In the genomic region with DNA sequence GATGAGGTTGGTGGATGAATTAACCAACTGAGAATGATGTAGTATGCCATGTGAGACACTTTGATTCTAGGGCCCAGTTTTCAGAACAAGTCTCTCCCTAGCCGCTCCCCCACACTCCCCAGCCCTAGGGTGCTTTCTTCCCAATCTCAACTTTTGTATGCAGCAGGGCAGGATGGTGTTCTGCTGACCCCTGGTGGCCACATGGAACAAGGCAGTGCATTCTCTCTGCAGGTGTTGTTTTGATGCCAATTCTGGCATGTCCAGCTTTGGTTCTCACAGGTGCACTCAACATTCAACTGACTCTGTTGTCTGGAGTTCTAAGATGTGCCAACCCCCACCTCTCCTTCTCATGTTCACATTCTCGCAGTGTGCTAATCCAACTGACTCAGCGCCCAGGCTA, we compare ENCODE assay signal across 8 mouse cellular contexts. TPM values are rescaled to one million over a fixed set of nuclear protein-coding genes. Genes with fewer than 3 reads are reported as not detected.
DNase-seq lines count a peak whose midpoint lies in the region; ATAC-seq and TF ChIP-seq lines count a peak whose summit lies in the region.

No protein-coding gene starts in this region.

- no peak overlapping the region for H3K27ac ChIP-seq in kidney, embryonic 14.5 days (ENCODE audit: low read depth, low read length)
- H3K27ac ChIP-seq in liver, embryonic 14.5 days, result no peak overlapping the region
- H3K27ac ChIP-seq in neural tube, embryonic 13.5 days (replicated peaks), result no peak overlapping the region

- no peaks in the 10 kb centered on the region for H3K9me3 ChIP-seq in kidney, embryonic 14.5 days (ENCODE audit: control insufficient read depth, low read length)
- no peaks in the 10 kb centered on the region for H3K9me3 ChIP-seq in liver, embryonic 14.5 days (ENCODE audit: control insufficient read depth, low read length)
- H3K9me3 ChIP-seq in neural tube, embryonic 13.5 days, result no peaks in the 10 kb centered on the region

- H3K27me3 ChIP-seq in kidney, embryonic 14.5 days (ENCODE audit: control insufficient read depth, insufficient read depth, low read length), result no peaks in the 10 kb centered on the region
- no peaks in the 10 kb centered on the region for H3K27me3 ChIP-seq in liver, embryonic 14.5 days (ENCODE audit: control insufficient read depth, insufficient read depth, low read length)
- H3K27me3 ChIP-seq in neural tube, embryonic 13.5 days, result no peaks in the 10 kb centered on the region

- H3K4me2 ChIP-seq in kidney, embryonic 14.5 days (replicated peaks; ENCODE audit: low read depth, low read length), result no peak overlapping the region
- H3K4me2 ChIP-seq in liver, embryonic 14.5 days (ENCODE audit: low read depth), result no peak overlapping the region
- H3K4me2 ChIP-seq in neural tube, embryonic 13.5 days, result no peak overlapping the region

- peak; percentile 46 for ATAC-seq in activated CD4-positive, CD25-positive, alpha-beta regulatory T cell, adult 4 months
- peak; percentile 85 for ATAC-seq in common myeloid progenitor, adult 5-6 weeks (replicated peaks; ENCODE audit: low read depth, poor library complexity, severe bottlenecking)
- ATAC-seq in kidney, embryonic 14.5 days (ENCODE audit: low FRiP score, low TSS enrichment), result peak; percentile 44; the same call in 1 of the 2 replicates
- no peak for ATAC-seq in liver, embryonic 14.5 days (ENCODE audit: insufficient read depth)
- peak; percentile 52 for ATAC-seq in neural tube, embryonic 13.5 days (ENCODE audit: low read depth)

- no peaks in the 10 kb centered on the region for H3K4me1 ChIP-seq in kidney, embryonic 14.5 days (ENCODE audit: control insufficient read depth, insufficient read depth, low read length)
- H3K4me1 ChIP-seq in liver, embryonic 14.5 days (replicated peaks; ENCODE audit: control insufficient read depth in 2 of 2, insufficient read depth in 2 of 2, low read length in 1 of 2), result no peaks in the 10 kb centered on the region
- no peaks in the 10 kb centered on the region for H3K4me1 ChIP-seq in neural tube, embryonic 13.5 days (replicated peaks)

- TF ChIP-seq CTCF in liver, embryonic 14.5 days (IDR thresholded peaks at IDR 0.05; ENCODE audit: low read depth), result peak; percentile 98

- peak; percentile 67 for DNase-seq in CD4-positive helper T cell, adult 2 months (ENCODE audit: low read depth, low spot score)
- peak; percentile 58 for DNase-seq in gastrocnemius, postnatal 14 days
- peak in 2 of 3 experiments; percentile 34 to 35 for DNase-seq in liver, embryonic 14.5 days (ENCODE audit: low read depth in 3 of 3, low spot score in 3 of 3)
- DNase-seq in testis, postnatal 14 days (ENCODE audit: low spot score), result peak; percentile 31

- H3K36me3 ChIP-seq in kidney, embryonic 14.5 days (ENCODE audit: control insufficient read depth, insufficient read depth, low read length), result peaks cover 12% of the 10 kb centered on the region
- no peaks in the 10 kb centered on the region for H3K36me3 ChIP-seq in liver, embryonic 14.5 days (replicated peaks; ENCODE audit: control insufficient read depth, insufficient read depth, low read depth)
- H3K36me3 ChIP-seq in neural tube, embryonic 13.5 days, result peaks cover 21% of the 10 kb centered on the region

- H3K4me3 ChIP-seq in kidney, embryonic 14.5 days (ENCODE audit: low read length), result no peak overlapping the region
- H3K4me3 ChIP-seq in liver, embryonic 14.5 days (ENCODE audit: insufficient read depth in 1 of 2, low read depth in 2 of 2, low read length in 2 of 2), result no peak overlapping the region
- H3K4me3 ChIP-seq in neural tube, embryonic 13.5 days, result no peak overlapping the region

- H3K9ac ChIP-seq in kidney, embryonic 14.5 days (ENCODE audit: low read depth, low read length), result no peak overlapping the region
- H3K9ac ChIP-seq in liver, embryonic 14.5 days (replicated peaks), result no peak overlapping the region
- no peak overlapping the region for H3K9ac ChIP-seq in neural tube, embryonic 13.5 days

- intact Hi-C loops in gastrocnemius, postnatal 14 days (cut with DNase I; ENCODE audit: low total_unique reads), result no loop called here

- TF ChIP-seq EP300 in liver, embryonic 14.5 days (IDR thresholded peaks at IDR 0.05; ENCODE audit: low read depth), result no peak

- 38% methylated on average over 3 of the region's 3 CpGs for WGBS in kidney, embryonic 14.5 days
- WGBS in liver, embryonic 14.5 days (ENCODE audit: insufficient replicate concordance), result 30% methylated on average over 3 of the region's 3 CpGs
- 35% methylated on average over 3 of the region's 3 CpGs for WGBS in neural tube, embryonic 13.5 days

RNA-seq across cellular contexts. Expression of gene Npas1, which starts 14.2 kb away (rescaled TPM):
- polyA plus RNA-seq in activated CD4-positive, CD25-positive, alpha-beta regulatory T cell, adult 4 months (2017; shearing (Covaris generic)), result under 1 TPM in 1 of 2 experiments, not detected in 1; 0.22 TPM
- not detected in 2 replicates for total RNA-seq in common myeloid progenitor, adult 5-6 weeks (2017)
- not detected for total RNA-seq in gastrocnemius, postnatal 14 days (2021)
- polyA plus RNA-seq in kidney, embryonic 14.5 days (2014; fragmentation: Nextera tagmentation; extraction: Ambion mirVana), result 0.13 TPM in 1 of 2 replicates, not detected in the other
- not detected in 2 replicates for polyA plus RNA-seq in liver, embryonic 14.5 days (2012; rRNA removed)
- polyA plus RNA-seq in liver, embryonic 14.5 days (2014; fragmentation: Nextera tagmentation; extraction: Ambion mirVana), result not detected in 2 replicates
- polyA plus RNA-seq in neural tube, embryonic 13.5 days (2015; fragmentation: Nextera tagmentation; extraction: Ambion mirVana), result 1.6 and 1.7 TPM in 2 replicates

RNA-seq across cellular contexts. Expression of gene Tmem160, which starts 39.2 kb away (rescaled TPM):
- polyA plus RNA-seq in activated CD4-positive, CD25-positive, alpha-beta regulatory T cell, adult 4 months (2017; shearing (Covaris generic)), result 1 to 10 TPM; 5.7 to 9.2 TPM
- 14.8 and 22.5 TPM in 2 replicates for total RNA-seq in common myeloid progenitor, adult 5-6 weeks (2017)
- 10 to 100 TPM; 23.2 to 28.7 TPM for total RNA-seq in gastrocnemius, postnatal 14 days (2021)
- polyA plus RNA-seq in kidney, embryonic 14.5 days (2014; fragmentation: Nextera tagmentation; extraction: Ambion mirVana), result 56.0 TPM in 2 replicates
- 21.5 and 23.6 TPM in 2 replicates for polyA plus RNA-seq in liver, embryonic 14.5 days (2012; rRNA removed)
- 34.5 and 36.9 TPM in 2 replicates for polyA plus RNA-seq in liver, embryonic 14.5 days (2014; fragmentation: Nextera tagmentation; extraction: Ambion mirVana)
- 54.6 and 59.0 TPM in 2 replicates for polyA plus RNA-seq in neural tube, embryonic 13.5 days (2015; fragmentation: Nextera tagmentation; extraction: Ambion mirVana)
